Mouse (Mus musculus): ENCODE data around the gene Ddx23.

Gene Ddx23

DNA sequence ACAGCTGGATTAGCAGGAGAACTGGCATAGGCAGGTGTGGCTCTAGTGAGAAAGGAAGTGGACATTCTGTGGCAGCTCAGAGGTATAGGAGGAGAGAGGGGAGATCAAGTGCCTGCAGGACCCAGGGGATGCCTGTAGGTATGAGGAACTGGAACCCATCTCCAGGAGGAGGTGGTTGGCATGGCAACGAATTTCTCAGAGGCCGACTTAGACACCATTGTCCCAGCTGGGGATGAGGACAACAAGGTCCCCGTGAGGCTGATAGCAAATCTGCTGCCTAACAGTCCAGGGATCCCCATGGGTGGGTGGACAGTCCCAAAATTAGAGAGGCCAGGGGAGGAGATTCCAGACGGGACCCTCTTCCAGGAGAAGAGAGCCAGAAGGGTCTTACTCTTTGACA lies 29.8 kb downstream of the Ddx23 start:
- DNase-seq (ENCODE audit: low read depth, low spot score): no peak

DNA sequence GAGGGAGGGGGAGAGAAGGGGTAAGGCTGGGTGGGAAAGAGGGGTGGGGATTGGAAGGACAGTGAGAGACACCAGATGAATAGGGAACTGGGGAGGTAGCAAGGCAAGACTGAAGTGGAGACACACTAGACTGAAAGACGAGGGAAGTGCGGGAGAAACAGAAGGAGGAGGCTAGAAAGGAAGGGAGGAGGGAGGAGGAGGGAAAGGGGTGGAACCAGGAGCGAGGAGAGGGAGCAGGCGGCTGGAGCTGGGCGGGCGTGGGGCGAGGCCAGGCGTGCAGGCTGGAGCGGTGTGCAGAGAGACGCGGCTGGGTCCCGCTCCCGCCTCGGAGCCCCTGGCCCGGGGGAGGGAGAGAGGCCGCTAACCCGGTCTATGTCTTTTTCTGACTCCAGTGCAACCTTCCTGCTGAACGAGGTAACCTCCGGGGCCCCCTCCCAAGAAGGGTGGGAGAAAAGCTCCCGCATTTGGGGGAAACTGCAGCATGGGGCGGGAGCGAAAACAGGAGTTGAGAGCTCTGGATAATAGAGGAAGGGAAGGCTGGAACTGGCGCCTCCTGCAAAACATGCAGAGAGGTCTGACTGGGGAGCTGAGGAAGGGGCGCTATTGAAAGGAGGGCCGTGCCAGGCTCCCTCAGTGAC lies 30.5 kb downstream of the Ddx23 start:
- DNase-seq (ENCODE audit: low read depth, low spot score): no peak

DNA sequence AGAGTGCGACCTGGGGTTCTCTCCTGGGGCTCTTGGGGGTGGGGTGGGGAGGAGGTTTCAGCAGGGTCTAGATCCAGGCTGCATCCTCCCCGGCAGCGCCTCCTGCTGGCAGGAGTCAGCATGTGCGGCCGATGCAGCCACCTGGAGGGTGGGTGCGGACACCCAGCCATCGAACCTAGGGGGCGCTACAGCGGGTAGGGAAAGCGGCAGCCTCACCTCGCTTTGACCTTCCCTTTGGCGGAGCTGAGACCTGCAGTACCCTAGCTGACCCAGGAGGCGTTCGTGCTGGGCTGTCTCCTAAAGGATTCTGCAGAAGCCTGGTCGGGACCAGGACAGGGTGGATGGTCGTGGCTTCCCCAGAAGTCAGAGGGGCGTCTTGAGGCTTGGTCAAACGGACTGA lies 31.2 kb downstream of the Ddx23 start:
- no peak for DNase-seq (ENCODE audit: low read depth, low spot score)

DNA sequence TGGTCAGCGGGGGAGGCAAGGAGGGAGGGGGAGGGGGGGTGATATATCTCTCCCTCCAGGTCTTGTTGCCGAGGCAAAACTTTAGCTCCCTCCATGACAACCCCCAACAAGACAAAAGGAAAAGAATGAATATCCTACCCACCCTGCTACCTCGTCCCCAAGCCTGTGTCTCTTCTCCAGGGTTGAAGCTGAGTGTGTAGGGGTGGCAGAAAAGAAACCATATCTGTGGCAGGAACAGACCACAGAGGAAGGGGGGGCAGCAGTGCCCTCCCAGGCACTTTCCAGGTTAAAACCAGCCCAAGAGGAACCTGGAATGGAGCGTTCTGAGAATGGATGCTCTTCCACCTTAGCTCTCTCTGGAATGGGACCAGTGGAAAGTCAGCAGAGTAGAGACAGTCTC lies 32.2 kb downstream of the Ddx23 start, which contains the start of gene Cacnb3:
Gene Cacnb3, plus strand, starts transcription at position 301 of the 400 bp plus-strand sequence.
- no peak for DNase-seq (ENCODE audit: low read depth, low spot score)

DNA sequence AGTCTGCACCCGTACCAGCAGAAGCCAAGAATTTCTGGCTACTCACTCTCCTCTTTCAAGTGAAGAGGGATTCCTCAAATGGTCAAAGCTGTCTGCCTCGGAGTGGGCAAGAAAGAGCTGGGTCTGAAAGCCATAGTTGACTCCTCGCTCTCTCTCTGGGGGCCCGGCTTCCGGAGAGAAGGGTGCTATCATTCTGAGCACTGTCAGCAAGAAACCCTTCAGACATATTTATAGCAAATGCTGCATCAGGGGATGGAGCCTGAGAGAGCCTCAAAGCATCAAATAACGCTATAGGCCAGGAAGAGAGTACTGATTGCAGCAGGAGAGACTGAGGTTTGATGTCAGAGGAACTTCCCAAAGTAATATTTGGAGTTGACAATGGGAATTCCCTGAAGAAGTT lies 33.2 kb downstream of the Ddx23 start:
- no peak for DNase-seq (ENCODE audit: low read depth, low spot score)

DNA sequence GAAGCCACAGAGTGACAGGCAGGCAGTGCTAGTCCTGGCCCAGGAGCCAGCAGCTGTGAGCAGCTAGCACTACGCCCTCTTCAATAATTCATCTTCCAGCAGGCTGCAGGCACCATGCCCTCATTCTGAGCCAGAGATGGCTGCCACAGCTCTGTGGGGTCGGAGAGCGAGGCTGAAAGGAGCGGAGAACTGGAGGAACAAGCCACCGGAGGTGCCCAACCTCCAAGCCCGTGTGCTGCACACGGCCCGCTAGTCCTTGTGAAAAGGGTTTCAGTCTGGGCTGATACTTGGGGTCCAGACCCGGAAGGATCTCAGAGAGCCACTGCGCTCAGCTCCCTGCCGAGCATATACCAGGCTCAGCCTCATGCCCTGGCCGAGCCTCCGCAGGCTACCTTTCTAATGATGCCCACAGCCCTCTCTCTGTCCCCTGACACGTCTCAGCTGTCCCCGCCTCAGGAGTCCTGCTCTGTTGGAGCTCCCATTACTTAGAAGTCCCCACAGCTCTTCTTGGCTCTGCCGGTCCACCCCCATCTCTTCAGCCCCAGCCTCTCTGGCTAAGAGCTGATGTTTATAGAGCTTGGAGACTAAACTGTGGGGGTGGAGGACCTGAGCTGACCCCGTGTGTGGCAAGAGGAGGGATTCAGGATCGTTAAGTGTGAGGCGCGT lies 34.0 kb downstream of the Ddx23 start:
- no peak for DNase-seq (ENCODE audit: low read depth, low spot score)

DNA sequence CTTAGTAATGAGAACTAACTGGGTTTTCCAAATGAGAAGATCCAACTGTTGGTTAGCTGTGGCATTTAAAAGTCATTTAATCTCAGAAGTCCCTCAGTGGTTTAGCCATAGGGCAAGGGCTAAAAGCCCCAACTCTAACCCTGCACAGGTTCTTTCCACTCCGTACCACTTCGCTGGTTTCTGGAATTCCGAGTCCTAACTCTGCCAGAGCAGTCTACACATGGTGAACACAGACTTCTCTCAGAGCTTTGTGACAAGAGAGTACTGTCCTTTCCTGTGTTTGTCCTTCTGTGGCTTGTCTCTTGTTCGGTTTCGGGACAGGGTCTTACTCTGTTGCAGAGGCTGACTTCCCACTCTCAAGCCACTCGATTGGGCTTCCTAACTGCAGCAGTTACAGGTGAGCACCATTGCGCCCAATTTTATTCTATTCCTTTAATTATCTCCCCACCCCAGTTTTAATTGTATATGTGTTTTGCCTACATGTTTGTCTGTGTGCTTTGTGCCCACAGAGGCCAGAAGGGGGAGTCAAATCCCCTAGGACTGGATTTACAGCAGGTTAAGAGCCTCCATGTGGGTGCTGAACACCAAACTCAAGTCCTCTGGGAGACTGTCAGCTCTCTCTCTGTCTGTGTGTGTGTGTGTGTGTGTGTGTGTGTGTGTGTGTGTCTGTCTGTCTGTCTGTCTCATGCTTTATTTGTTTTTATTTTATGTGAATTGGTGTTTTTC lies 36.0 kb downstream of the Ddx23 start:
- no peak for DNase-seq (ENCODE audit: low read depth, low spot score)

DNA sequence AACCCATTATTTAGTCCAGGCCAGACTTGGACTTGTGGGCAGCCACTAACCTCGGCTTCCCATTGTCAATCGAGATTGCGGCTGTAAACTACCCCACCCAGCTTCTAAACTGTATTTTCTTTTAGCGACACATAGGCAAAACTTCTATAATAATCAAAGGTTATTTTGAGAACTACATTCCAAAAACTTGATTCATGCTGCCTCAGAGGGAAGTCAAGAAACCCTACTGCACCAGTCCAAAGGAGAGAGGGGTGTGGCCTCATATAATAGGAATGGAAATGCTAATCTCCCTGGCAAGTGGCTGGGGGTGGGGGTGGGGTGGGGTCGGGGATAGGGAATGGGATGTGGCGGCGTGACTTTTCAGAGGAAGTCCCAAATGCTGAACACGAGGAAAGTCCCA lies 36.6 kb downstream of the Ddx23 start:
- DNase-seq (ENCODE audit: low read depth, low spot score): no peak

DNA sequence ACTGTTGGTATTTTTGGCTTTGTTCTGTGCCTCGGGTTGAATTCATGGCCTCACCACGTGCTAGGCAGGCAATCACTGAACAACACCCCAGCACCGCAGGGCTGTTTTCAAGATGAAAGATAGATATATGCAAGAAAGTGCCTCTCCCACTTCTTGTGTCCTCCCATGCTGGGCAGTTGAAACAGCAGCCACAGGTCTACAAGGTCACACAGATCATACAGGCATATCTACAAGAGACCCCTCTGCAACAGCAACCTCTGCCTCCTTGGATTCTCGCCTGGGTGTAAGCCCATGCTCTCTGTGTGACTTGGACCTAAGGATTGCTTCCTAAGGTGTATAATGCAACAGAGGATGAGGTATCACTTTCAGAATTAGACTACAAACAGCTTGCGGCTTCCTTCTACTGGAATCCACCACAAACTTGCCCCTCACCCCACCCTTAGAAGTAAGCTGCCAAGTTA lies 39.3 kb downstream of the Ddx23 start:
- no peak for DNase-seq (ENCODE audit: low read depth, low spot score)

DNA sequence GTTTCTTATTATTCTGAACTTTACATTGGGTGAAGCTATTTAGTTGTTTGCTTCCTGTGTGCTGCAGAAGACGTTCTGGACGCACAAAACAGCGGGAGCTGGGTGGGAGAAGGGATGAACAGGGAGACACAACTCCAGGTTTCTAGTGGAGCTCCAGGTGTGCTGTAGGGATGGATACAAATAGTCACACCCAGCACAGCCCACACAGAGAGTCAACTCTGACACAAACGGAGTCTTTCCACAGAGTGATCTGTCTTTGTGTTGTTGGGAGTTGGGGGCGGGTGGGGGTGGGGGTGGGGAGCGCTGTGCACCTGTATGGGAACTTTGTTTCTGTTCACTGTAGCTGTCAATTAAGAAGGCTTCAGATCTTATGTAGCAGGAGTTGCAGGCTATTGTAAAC lies 40.0 kb downstream of the Ddx23 start:
- no peak for DNase-seq (ENCODE audit: low read depth, low spot score)

DNA sequence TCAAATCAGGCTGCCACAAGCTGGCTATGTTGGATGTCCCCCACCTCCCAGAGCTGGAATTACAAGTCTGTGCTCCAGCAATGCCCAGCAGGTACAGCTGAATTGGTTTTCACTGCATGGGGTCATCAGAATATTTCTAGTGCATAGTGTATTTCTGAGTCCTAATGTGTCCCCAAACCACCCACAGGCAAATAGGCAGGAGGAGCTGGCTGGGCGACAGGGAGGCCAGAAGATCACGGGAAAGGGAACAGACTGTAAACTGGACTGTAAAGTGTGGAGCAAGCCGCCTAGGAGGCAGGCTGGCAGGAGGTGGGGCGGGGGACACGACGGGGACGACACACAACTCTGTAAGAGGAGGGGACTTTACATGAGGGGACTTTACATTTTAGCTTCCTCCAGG lies 40.5 kb downstream of the Ddx23 start:
- DNase-seq (ENCODE audit: low read depth, low spot score): no peak

DNA sequence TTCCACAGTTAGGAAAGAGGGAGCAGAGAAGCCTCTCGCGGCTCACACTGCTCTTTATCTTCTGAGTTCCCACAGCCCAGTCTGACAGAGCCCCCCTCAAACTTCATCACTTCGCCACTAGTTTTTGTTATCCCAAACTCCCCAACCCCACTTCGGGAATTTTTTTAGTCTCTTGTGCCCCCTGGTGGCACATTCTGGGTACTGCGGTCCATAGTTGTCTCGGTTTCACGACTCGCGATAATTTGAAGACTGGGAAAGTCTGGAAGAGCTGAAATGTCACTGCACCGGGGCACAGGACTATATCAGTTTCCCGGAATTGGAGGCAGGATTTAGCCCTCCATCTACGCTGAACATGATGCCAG lies 45.5 kb downstream of the Ddx23 start:
- DNase-seq (ENCODE audit: low read depth, low spot score): peak; percentile 81

DNA sequence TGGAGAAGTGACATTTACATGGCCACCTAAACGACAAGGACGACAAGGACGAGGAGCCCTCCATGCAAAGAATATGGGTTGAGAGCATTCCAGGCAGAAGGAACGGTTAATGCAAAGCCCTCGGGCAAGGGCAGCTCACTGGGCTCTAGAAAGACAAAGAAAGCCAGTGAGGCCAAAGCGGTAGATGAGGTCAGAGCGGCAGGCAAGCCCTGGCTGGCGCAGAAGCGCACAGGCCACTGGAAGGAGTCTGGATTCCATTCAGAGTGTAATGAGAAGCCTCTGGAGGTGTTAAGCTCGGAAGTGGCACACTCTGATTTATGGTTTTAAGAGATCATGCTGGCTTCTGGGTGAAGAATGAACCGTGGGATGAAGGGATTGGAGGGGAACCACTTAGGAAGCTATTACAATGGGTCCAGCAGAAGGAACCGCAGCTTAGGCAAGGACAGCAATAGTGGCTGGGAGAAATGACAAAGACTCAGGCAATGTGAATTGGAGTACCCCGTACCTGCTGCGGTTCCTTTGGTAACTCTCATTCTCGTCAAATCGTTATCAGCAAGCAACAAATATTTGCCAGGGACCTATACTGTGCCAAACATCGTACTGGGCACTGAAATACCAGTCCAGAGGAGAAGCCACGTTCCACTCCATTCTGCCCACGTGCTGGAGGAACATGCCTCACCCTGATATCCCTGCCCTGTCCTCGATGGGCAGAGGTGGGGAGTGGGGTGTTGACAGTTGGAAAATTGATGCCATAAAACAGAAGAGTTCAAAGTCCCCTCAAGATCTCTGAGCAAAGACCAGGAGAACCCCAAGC lies 46.1 kb downstream of the Ddx23 start:
- DNase-seq (ENCODE audit: low read depth, low spot score): no peak

DNA sequence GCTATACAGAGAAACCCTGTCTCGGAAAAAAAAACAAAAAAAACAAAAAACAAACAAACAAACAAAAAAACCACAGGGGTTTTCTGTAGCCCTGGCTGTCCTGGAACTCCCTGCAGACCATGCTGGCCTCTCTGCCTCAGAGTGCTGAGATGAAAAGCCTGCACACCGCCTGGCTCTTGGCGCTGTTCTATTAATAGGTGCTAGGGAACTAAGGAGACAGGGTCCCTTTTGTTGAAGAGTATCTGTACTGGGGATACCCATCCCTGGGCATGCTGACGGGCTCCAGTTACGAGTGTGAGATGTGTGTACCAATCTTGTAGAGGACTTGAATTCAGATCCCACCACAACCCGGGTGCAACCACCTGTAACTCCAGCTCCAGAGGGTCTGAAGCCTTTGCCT lies 46.9 kb downstream of the Ddx23 start:
- no peak for DNase-seq (ENCODE audit: low read depth, low spot score)

DNA sequence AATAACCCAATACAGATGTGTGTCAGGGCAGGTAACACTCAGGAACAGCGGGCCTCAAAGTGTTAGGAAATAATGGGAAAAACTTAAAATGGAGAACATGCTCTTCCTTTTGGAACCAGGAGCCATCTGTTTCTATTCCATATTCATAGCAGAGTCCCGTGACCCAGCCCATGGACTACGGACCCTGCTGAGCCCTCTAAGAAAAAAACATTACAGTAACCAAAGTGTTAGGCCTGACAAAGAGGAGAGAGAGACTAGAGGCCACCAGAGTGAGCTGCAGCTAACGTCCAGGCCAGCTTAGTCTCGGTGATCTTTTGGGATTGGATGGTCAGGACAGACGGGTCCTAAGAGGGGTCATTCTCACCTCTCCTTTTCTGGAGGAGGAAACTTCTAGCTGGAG lies 47.7 kb downstream of the Ddx23 start:
- no peak for DNase-seq (ENCODE audit: low read depth, low spot score)

DNA sequence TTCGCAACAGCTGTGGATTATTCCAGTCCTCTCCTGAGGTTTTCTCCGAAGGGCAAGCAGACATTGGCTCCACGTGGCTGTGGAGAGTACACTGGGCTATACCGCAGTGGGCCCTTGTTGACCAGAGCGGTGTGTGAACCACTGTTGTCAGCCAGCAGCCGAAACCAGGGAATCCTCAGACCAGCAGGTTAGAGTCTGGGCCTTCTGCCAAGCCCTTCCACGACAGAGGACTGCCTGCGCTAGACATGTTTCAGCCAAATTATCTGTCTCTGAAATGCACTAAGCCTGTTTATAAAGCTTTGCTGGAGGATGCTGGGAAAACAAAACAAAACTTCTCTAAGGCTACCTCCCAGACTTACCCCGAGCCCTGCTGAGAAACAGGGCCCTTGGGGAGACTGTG lies 48.1 kb downstream of the Ddx23 start:
- DNase-seq (ENCODE audit: low read depth, low spot score): no peak

DNA sequence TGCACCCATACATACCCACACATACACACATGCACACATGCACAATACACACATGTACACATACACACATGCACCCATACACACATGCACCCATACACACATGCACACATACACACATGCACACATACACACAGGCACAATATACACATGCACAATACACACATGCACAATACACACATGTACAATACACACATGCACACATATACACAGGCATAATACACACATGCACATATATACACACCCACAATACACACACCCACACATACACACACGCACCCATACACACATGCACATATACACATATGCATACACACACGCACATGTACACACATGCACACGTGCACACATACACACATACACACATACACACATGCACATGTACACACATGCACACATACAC lies 50.5 kb downstream of the Ddx23 start:
- DNase-seq (ENCODE audit: low read depth, low spot score): no peak

DNA sequence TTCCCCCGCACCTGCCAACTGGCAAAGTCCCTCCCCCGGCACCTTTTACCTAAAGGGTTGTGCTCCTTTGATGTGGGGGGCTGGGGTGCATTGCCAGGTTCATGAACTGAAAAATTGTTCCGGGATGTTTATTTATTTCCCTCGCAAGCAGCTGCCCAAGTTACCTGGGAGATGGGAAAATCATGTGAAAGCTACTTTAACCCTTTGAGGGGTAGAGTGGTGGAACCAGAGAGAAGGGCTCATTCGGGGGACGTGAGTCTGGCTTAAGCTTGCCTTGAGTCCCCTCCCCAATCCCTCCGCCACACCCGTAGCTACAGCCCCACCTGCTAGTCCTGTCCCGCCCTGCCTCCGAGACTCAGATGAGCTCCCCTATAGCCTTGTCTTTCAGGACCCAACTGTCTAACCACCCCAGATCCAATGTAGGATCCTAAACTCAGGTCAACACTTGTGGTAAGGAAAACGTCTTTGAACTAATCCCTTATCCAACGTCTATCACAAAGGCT lies 52.5 kb downstream of the Ddx23 start:
- no peak for DNase-seq (ENCODE audit: low read depth, low spot score)

DNA sequence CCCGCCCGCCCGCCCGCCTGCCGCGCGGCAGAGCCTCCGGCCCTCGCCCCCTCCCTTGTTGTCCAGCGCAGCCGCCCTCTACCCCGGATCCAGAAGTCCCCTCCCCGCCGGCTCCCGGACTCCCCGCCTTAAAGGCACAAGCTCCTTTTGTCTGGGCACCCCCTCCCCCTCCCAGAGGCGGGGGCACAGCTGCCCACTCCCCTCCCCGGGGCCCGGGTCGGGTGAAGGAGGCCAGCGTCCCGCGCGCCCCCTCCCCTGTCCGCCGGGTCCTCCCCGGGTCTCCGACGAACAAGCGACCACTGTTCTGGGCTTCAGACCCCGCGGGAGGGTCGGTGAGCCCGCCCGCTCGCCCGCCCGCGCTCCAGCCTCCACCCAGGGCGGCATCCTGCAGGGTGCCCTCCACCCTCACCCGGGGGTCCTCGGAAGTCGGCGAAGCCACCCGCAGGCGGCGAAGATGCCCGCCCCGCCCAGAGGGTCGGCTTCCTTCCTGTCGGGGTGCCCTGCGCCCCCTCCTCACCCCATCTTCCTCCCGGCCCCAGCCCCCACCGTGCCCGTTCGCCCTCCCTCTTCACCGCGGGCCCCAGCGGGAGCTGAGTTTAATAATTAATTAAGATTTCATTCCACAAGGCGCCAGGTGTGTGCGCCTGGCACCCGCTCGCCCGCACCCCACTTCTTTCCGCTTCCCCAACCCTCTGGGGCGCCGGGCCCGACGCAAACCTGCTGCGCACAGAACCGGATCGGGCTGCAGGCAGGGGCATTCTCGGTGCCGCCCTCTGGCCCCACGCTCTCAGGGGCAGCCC lies 53.2 kb downstream of the Ddx23 start, which contains the start of gene Adcy6:
Gene Adcy6, minus strand, starts transcription at position 746 of the 800 bp plus-strand sequence.
- peak; percentile 74 for DNase-seq (ENCODE audit: low read depth, low spot score)

DNA sequence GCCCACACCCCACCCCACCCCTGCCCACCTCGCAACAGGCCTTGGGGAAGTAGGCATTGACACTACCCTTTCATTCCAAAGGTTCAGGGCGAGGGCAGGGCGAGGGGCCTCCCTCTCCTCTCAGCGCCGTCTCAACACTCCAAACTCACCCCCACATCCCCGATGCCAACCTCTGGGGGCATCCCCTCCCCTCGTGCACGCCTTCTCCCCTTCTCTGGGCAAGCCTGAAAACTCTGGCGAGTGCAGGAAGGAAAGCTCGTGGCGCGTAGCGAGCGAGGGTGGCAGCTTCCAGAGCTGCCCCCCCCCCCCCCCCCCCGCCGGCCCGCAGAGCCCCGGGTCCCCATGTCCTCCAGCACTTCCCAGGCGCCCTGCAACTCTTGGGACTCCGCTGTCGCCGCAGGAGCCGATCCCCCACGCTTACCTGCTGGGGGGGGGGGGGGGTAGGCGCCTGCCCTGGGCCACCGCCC lies 53.9 kb downstream of the Ddx23 start:
- no peak for DNase-seq (ENCODE audit: low read depth, low spot score)
